Mouse (Mus musculus) kidney, postnatal 36 days (tissue): Measurements from ENCODE around the gene Lifr.

Experiments
- DNase-seq, 2 experiments: peaks; one replicate each; pipeline ENCODE4 v3.0.0; 2021 to 2022; ENCODE audit warnings: mixed read lengths in 2 of 2

The Lifr gene

DNA sequence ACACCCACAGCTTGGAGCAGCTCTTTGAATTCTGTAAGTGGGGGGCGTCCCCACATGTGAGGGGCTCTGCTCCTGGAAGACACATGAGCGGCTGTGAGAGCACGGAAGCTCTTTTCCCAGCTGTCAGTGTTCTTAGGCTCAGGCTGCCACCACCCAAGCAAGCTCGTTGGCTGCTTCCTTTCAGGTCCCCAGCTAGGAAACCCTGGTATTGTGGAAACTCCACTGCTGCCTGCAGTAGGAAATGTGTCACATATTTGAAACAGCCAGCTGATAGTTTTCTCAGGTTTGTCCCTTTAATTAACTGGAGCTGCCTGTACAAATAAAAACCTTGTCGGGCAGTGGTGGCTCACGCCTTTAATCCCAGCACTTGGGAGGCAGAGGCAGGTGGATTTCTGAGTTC, 73.4 kb downstream of the Lifr start:
- DNase-seq, result no peak

DNA sequence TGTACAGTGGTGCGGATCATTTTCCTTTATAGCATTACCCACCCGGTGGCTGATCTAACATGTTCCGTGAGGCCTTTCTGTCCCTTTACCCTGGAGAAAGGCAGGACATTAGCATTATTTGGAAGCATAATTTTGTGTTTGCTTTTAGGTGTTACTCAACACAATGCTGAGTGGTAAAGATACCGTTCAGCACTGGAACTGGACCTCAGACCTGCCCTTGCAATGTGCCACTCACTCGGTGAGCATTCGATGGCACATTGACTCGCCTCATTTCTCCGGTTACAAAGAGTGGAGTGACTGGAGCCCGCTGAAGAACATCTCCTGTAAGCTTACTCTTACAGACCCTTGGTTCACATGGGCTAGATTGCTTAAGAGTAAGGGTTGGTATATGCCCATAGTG, 76.3 kb downstream of the Lifr start:
- DNase-seq, result no peak

- no peak for DNase-seq
Measured at GRCm38 (mm10) chr15:7167238-7167905, 77.0 kb downstream of the Lifr start.

DNA sequence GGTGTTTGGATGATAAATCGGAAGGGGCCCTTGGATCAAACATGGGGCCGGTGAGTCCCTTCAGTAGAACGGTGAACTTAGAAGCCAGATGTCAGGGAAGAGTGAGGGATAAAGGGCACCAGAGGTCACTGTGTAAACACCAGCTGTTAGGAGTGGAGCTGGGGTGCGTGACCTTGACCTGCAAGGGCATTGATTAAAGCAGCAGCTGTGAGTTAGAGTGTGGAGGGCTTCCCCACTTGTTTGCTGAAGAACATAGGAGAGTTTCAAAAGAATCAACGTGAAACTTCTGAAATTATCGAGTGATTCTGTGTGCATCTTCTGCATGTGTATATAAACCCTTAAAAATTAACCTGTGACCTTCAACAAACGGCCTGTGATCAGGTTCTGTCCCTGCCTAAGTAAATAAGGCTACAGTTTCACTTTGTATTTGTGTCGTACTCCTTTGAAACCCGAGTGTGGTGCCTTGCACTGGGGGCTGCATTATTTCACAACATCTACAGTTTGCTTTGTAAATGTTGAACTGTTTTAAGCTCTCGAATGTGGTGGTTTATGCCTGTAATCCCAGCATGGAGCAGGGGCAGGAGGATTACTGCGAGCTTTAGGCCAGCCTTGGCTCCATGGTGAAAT, 77.6 kb downstream of the Lifr start:
- peak in 1 of 2 experiments; percentile 37 for DNase-seq

DNA sequence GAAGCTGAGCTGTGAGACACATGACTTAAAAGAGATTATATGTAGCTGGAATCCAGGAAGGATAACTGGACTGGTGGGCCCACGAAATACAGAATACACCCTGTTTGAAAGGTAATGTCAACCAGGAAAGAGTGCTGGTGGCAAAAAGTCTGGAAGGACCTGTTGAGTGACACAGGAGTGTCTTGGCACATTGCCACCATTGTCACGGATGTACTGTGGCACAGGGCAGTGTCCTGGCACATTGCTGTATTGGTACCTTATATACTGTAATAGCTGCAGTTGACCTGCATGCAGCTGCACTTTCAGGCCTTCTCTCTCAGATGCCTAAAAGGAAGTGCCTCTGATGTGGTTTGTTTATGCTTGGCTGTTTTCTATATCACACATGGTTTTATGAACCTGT, 82.5 kb downstream of the Lifr start:
- DNase-seq, result peak; percentile 43 to 54

GRCm38 (mm10) chr15:7173346-7173745, 82.9 kb downstream of the Lifr start:
- DNase-seq, result no peak

- DNase-seq, result no peak
Measured at GRCm38 (mm10) chr15:7173776-7174175, 83.4 kb downstream of the Lifr start.

DNA sequence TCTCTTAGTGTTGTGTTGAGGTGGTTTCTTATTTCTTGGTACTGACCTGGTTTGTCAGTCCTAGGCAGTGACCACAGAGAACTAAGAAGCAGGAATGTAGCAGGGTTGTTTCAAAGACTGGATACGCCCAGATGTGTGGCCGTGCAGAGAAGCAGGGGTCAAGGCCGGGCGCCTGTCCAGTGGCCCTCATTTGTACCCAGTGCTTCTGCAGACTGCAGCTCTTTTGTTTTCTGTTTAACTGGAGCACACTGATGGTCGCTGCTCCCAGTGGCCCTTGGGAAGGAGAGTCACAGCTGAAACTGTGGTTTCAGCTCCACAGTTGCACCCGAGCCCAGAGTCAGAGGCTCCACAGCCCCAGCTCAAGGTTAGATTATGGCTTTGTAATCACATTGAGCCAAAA, 90.2 kb downstream of the Lifr start:
- DNase-seq, result no peak

- DNase-seq, result no peak
Measured at GRCm38 (mm10) chr15:7187682-7188081, 97.3 kb downstream of the Lifr start.

- peak; percentile 20 to 30 for DNase-seq
Measured at GRCm38 (mm10) chr15:7189678-7190454, 99.5 kb downstream of the Lifr start.

DNA sequence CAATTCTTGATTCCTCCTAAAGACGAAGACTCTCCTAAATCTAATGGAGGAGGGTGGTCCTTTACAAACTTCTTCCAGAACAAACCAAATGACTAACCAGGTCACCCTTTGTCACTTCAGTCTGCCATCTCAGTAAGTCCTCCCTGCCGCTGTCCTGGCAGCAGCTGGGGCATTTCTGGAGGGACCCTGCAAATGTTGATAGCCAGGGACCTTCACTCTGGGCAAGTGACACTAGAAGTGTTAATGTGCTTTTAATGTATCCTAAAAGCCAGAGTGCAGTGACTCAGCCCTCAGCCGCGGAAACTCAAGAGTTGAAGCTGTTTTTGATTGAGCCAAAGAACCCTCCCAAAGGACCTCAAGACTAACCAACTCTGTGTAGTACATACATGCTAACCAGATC, 100.7 kb downstream of the Lifr start:
- no peak for DNase-seq

- no peak for DNase-seq
Measured at GRCm38 (mm10) chr15:7192582-7192981, 102.2 kb downstream of the Lifr start.

GRCm38 (mm10) chr15:7194147-7194720, 103.8 kb downstream of the Lifr start:
- no peak for DNase-seq

- no peak for DNase-seq
Measured at GRCm38 (mm10) chr15:7194748-7195221, 104.4 kb downstream of the Lifr start.

DNA sequence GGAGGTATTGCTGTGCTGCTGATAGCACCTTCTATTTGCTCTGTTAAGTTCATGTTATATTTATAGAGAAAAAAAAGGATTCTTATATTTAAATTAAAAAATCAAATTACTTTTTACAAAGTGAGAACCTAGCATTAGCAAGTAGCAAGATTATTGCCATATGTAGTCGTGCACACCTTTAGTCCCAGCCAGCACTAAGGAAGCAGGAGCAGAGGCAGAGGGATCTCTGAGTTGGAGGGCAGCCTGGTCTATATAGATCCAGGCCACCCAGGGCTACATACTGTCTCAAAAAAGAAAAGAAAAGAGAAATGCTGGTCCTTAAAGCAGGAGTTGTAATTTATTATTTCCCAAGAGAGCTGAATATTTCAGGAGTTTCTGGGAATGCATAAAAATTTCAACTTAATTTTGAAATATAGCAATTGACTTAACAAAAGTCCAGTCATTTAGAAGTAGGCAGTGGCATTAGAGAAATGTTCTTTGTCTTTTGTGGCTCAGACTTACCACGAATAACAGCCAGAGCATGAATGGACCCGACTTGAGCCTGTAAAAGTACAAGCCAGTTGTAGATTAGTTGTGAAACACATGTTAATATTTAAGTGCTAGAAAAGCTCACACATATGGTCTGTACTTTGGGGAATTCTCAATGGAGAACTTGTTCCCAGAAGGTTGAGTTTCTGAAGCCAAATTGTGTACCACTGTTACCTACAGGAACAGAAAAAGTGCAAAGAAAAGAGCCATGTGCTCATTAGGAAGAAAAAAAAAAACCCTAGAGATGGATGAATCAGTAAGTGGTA, 107.4 kb downstream of the Lifr start:
- DNase-seq, result no peak

- peak; percentile 19 to 33 for DNase-seq
Measured at GRCm38 (mm10) chr15:7198816-7199215, 108.4 kb downstream of the Lifr start.

- no peak for DNase-seq
Measured at GRCm38 (mm10) chr15:7200286-7200685, 109.9 kb downstream of the Lifr start.

GRCm38 (mm10) chr15:7201421-7202380, 111.3 kb downstream of the Lifr start:
- no peak for DNase-seq

DNA sequence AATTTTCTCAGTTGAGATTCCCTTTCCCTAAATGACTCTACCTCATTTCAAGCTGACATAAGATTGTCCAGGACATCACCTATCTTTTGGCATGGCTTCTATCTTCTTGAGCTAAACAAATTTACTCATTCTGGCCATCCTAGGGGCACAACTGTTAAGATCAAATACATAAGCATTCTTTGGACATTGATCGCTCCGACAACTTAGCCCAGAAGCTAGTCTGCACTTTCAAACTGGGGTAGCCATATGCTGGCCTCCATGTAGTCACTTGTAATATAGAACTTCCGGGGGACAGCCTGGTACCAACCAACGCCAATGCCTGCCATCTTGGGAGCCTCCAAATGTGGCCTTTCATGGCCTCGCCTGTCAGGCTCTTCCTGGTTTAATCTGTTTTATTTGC, 112.6 kb downstream of the Lifr start:
- no peak for DNase-seq

DNA sequence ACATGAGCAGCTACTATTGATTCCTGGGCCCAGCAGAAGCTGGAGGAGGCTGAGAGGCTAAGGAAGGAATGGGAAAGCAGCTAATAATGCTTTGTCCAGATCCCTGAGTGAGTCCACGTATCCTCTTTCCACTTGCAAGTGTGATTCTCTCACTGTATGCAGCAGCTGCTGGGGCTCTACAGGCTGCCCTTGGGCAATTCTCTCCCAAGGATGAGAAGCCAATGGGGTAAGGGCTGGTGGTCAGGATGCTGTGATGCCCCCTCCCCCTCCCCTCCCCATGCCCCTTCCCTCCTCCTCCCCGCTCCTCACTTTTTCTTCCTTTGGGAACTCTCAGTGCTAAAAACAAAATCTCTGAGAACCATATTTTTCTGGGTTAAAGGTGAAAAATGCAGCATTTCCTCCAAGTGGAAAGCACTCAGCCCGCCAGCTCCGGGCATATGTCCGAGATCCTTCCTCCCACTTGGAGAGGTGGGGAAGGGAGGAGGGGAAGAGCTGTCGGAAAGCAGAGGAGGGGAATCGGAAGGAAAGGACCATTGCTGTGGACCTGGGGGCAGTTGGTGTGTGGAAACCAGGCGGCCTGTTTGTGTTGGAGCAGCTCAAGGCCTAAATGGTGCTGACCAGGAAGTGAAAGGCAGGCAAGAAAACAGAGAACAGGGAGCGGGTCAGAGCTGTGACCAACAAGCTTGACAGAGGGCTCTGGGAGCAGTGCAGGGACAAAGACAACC, 113.4 kb downstream of the Lifr start:
- peak; percentile 65 to 70 for DNase-seq

- DNase-seq, result no peak
Measured at GRCm38 (mm10) chr15:7204917-7205316, 114.5 kb downstream of the Lifr start.
